Comparison of ENCODE assay signal across 8 mouse cellular contexts in genomic region chr16:92301412-92301806, GRCm38 (mm10). TPM values are rescaled to one million over a fixed set of nuclear protein-coding genes. Genes with fewer than 3 reads are reported as not detected.
DNase-seq lines count a peak whose midpoint lies in the region; ATAC-seq and TF ChIP-seq lines count a peak whose summit lies in the region.

No protein-coding gene starts in this region.

- H3K9me3 ChIP-seq in embryonic facial prominence, embryonic 13.5 days: no peaks in the 10 kb centered on the region
- no peaks in the 10 kb centered on the region for H3K9me3 ChIP-seq in hindbrain, embryonic 16.5 days (ENCODE audit: control insufficient read depth, low read length)

- TF ChIP-seq POLR2A in testis, adult 2 months (IDR thresholded peaks at IDR 0.05; ENCODE audit: control insufficient read depth, low read depth, low read length): no peak

- H3K27me3 ChIP-seq in embryonic facial prominence, embryonic 13.5 days: no peaks in the 10 kb centered on the region
- no peaks in the 10 kb centered on the region for H3K27me3 ChIP-seq in hindbrain, embryonic 16.5 days (replicated peaks; ENCODE audit: control insufficient read depth, insufficient read depth, low read length)
- H3K27me3 ChIP-seq in testis, adult 2 months (ENCODE audit: control insufficient read depth, insufficient read depth, low read length): no peaks in the 10 kb centered on the region

- peak overlapping the region; percentile 86 for H3K4me3 ChIP-seq in layer of hippocampus, adult 2 months
- peak overlapping the region; percentile 58 for H3K4me3 ChIP-seq in embryonic facial prominence, embryonic 13.5 days
- peak overlapping the region; percentile 65 for H3K4me3 ChIP-seq in hindbrain, embryonic 16.5 days (ENCODE audit: low read length)
- peak overlapping the region; percentile 97 for H3K4me3 ChIP-seq in testis, adult 2 months (ENCODE audit: control insufficient read depth, low read depth, low read length)

- peaks cover 18% of the 10 kb centered on the region for H3K4me1 ChIP-seq in embryonic facial prominence, embryonic 13.5 days
- peaks cover 19% of the 10 kb centered on the region for H3K4me1 ChIP-seq in hindbrain, embryonic 16.5 days (ENCODE audit: control insufficient read depth, insufficient read depth, low read depth, low read length)
- H3K4me1 ChIP-seq in testis, adult 2 months (ENCODE audit: control insufficient read depth, insufficient read depth, low read length): peaks cover 13% of the 10 kb centered on the region

- H3K9ac ChIP-seq in embryonic facial prominence, embryonic 13.5 days: peak overlapping the region; percentile 78
- H3K9ac ChIP-seq in hindbrain, embryonic 16.5 days (ENCODE audit: low read depth, low read length): peak overlapping the region; percentile 79

- TF ChIP-seq CTCF in layer of hippocampus, adult 2 months (conservative IDR thresholded peaks at IDR 0.05): no peak
- no peak for TF ChIP-seq CTCF in testis, adult 2 months (IDR thresholded peaks at IDR 0.05; ENCODE audit: control insufficient read depth, insufficient read depth, insufficient replicate concordance, low read depth, low read length)

- peak overlapping the region; percentile 90 for H3K27ac ChIP-seq in layer of hippocampus, adult 2 months
- H3K27ac ChIP-seq in embryonic facial prominence, embryonic 13.5 days: peak overlapping the region; percentile 74
- peak overlapping the region; percentile 65 for H3K27ac ChIP-seq in hindbrain, embryonic 16.5 days (ENCODE audit: low read depth, low read length)
- peak overlapping the region; percentile 74 for H3K27ac ChIP-seq in testis, adult 2 months (ENCODE audit: control insufficient read depth, insufficient read depth, low read depth, low read length)

- DNase-seq in layer of hippocampus, adult 2 months (ENCODE audit: low spot score in 2 of 2): peak in 1 of 2 experiments; percentile 22
- no peak for DNase-seq in layer of hippocampus, postnatal 10 days (ENCODE audit: low spot score in 2 of 2)
- DNase-seq in NIH3T3 (ENCODE audit: low read depth): peak; percentile 36
- peak; percentile 38 for DNase-seq in lung, postnatal 10 days
- no peak for DNase-seq in right cerebral cortex, adult 18-20 months

- H3K4me2 ChIP-seq in embryonic facial prominence, embryonic 13.5 days: peak overlapping the region; percentile 84
- H3K4me2 ChIP-seq in hindbrain, embryonic 16.5 days (ENCODE audit: low read length): peak overlapping the region; percentile 78

- peaks cover 11% of the 10 kb centered on the region for H3K36me3 ChIP-seq in embryonic facial prominence, embryonic 13.5 days
- peaks cover 10% of the 10 kb centered on the region; the same call in 1 of the 2 replicates for H3K36me3 ChIP-seq in hindbrain, embryonic 16.5 days (ENCODE audit: control insufficient read depth, insufficient read depth, low read length)
- H3K36me3 ChIP-seq in testis, adult 2 months (ENCODE audit: control insufficient read depth, insufficient read depth, low read length): no peaks in the 10 kb centered on the region

- 0 out of 2 replicates have a peak, but pooled peaks have one; percentile 15 for ATAC-seq in embryonic facial prominence, embryonic 13.5 days (ENCODE audit: insufficient number of reproducible peaks, insufficient read depth, low FRiP score, low TSS enrichment, low read depth)
- peak; percentile 78 for ATAC-seq in hindbrain, embryonic 16.5 days

- WGBS in embryonic facial prominence, embryonic 13.5 days: under 1% methylated on average over 12 of the region's 12 CpGs
- 1% methylated on average over 12 of the region's 12 CpGs for WGBS in hindbrain, embryonic 16.5 days

RNA-seq across cellular contexts. Expression of gene Smim11, which starts 0.3 kb away (rescaled TPM):
- 10 to 100 TPM; 19.2 to 20.4 TPM for total RNA-seq in layer of hippocampus, adult 2 months (2021)
- 10 to 100 TPM; 20.4 to 22.9 TPM for total RNA-seq in layer of hippocampus, postnatal 10 days (2021)
- polyA plus RNA-seq in embryonic facial prominence, embryonic 13.5 days (2015; fragmentation: Nextera tagmentation; extraction: Ambion mirVana): 128 and 138 TPM in 2 replicates
- 55.4 and 57.7 TPM in 2 replicates for polyA plus RNA-seq in hindbrain, embryonic 16.5 days (2015; fragmentation: Nextera tagmentation; extraction: Ambion mirVana)
- polyA plus RNA-seq in testis, adult 2 months (2012; rRNA removed): 4.7 and 7.7 TPM in 2 replicates

RNA-seq across cellular contexts. Expression of gene Kcne2, which starts 9.2 kb away (rescaled TPM):
- under 1 TPM in 1 of 2 experiments, not detected in 1; 0.82 TPM for total RNA-seq in layer of hippocampus, adult 2 months (2021)
- 1 to 10 TPM in 1 of 2 experiments, not detected in 1; 2.7 TPM for total RNA-seq in layer of hippocampus, postnatal 10 days (2021)
- polyA plus RNA-seq in embryonic facial prominence, embryonic 13.5 days (2015; fragmentation: Nextera tagmentation; extraction: Ambion mirVana): 0.15 and 0.41 TPM in 2 replicates
- polyA plus RNA-seq in hindbrain, embryonic 16.5 days (2015; fragmentation: Nextera tagmentation; extraction: Ambion mirVana): 35.1 and 37.2 TPM in 2 replicates
- polyA plus RNA-seq in testis, adult 2 months (2012; rRNA removed): 0.11 and 0.16 TPM in 2 replicates

RNA-seq across cellular contexts. Expression of gene Fam243, which starts 19.8 kb away (rescaled TPM):
- not detected for total RNA-seq in layer of hippocampus, adult 2 months (2021)
- not detected for total RNA-seq in layer of hippocampus, postnatal 10 days (2021)
- polyA plus RNA-seq in embryonic facial prominence, embryonic 13.5 days (2015; fragmentation: Nextera tagmentation; extraction: Ambion mirVana): not detected in 2 replicates
- not detected in 2 replicates for polyA plus RNA-seq in hindbrain, embryonic 16.5 days (2015; fragmentation: Nextera tagmentation; extraction: Ambion mirVana)
- 102 and 108 TPM in 2 replicates for polyA plus RNA-seq in testis, adult 2 months (2012; rRNA removed)

RNA-seq across cellular contexts. Expression of gene Kcne1, which starts 57.9 kb away (rescaled TPM):
- total RNA-seq in layer of hippocampus, adult 2 months (2021): not detected
- total RNA-seq in layer of hippocampus, postnatal 10 days (2021): not detected
- polyA plus RNA-seq in embryonic facial prominence, embryonic 13.5 days (2015; fragmentation: Nextera tagmentation; extraction: Ambion mirVana): 0.13 and 0.74 TPM in 2 replicates
- 0.19 and 0.28 TPM in 2 replicates for polyA plus RNA-seq in hindbrain, embryonic 16.5 days (2015; fragmentation: Nextera tagmentation; extraction: Ambion mirVana)
- 0.32 and 0.49 TPM in 2 replicates for polyA plus RNA-seq in testis, adult 2 months (2012; rRNA removed)

Comparison
In these comparisons a context has a peak if more than half of its experiments do, and no peak if none do; other contexts are left out.
1. DNase-seq: peak in NIH3T3 (single experiment) and lung, postnatal 10 days (single experiment); none in layer of hippocampus, postnatal 10 days (0 of 2) and right cerebral cortex, adult 18-20 months (single experiment).
2. RNA of gene Kcne2, which starts 9.2 kb away (polyA plus RNA-seq): 35.1 to 37.2 TPM in hindbrain, embryonic 16.5 days; 0.15 to 0.41 TPM in embryonic facial prominence, embryonic 13.5 days and 0.11 to 0.16 TPM in testis, adult 2 months; every median in the first group is over 10 times any median in the second.
3. RNA of gene Fam243, which starts 19.8 kb away (polyA plus RNA-seq): 102 to 108 TPM in testis, adult 2 months; not detected in hindbrain, embryonic 16.5 days and not detected in embryonic facial prominence, embryonic 13.5 days; every median in the first group is over 10 times any median in the second.
4. Peak in every context shown above with its lines, with median percentiles within 50 percentile points of each other: H3K27ac ChIP-seq and H3K4me3 ChIP-seq.